Mouse (Mus musculus) erythroblast, embryonic 14.5 days (primary cell): ENCODE data around the gene Pou2f2.

Source experiments
- GATA1 ChIP-seq: IDR thresholded peaks from 2 replicates; pipeline ENCODE4 v1.6.1; 2012; ENCODE audit warnings: low read length, inconsistent platforms, mixed read lengths
- TAL1 ChIP-seq: IDR thresholded peaks from 3 replicates; pipeline ENCODE4 v1.6.1; 2012; ENCODE audit warnings: low read length, inconsistent platforms, mixed read lengths

DNA sequence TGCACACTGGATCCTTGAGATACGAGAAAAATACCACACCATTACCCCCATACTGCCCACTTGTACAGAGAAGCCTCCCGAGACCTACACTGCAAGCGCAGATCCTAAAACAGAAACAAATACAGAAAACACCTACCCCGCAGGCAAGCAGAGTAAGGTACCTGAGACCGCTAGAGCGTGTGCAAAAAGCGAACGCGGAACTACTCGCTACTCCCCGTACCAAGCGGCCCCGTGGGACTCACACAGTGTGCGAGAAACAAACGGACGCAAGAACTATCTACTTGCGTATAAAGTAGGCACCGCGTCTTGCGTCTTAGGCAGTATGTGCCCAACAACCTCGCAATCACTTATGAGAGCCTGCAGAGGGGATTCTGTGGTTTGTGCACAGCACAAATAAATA lies 2.3 kb upstream of the Pou2f2 start:
- TF ChIP-seq TAL1 = no peak
- no peak for TF ChIP-seq GATA1
